Mouse (Mus musculus) heart, postnatal 14 days (tissue): Measurements from ENCODE around the gene Nomo1. TPM values are rescaled to one million over a fixed set of nuclear protein-coding genes. Genes with fewer than 3 reads are reported as not detected.

Experiments used
- DNase-seq, 2 experiments: peaks; one replicate each; pipeline ENCODE4 v3.0.0; 2021 to 2022
- intact Hi-C: fragments of 180-260 bp; cut with DNase I; formaldehyde crosslinking; loops from one replicate; pipeline ENCODE4 v1.15.1; 2025
- total RNA-seq, 2 experiments: library from RNA; stranded (reverse); gene quantifications; 2 replicates each; pipeline ENCODE4 v1.2.3; 2021

The Nomo1 gene
- total RNA-seq, 2 experiments from 2014 or later: 68.0 to 68.6 TPM

GRCm38 (mm10) chr7:46131266-46131665 is 97.8 kb downstream of the Nomo1 start:
- DNase-seq: no peak
- intact Hi-C loops: no loop called here

- intact Hi-C loops: no loop called here
- DNase-seq: no peak
Observed at GRCm38 (mm10) chr7:46131806-46132205, 98.3 kb downstream of the Nomo1 start.

- intact Hi-C loops: no loop called here
- DNase-seq: no peak
Observed at GRCm38 (mm10) chr7:46132229-46132628, 98.7 kb downstream of the Nomo1 start.

Other genes starting within 250 kb of the Nomo1 start
- gene Lmtk3, start 250.0 kb upstream of the Nomo1 start, total RNA-seq: under 1 TPM in 1 of 2 experiments, not detected in 1; 0.12 TPM
- gene Sult2b1, start 249.0 kb upstream of the Nomo1 start, total RNA-seq: not detected
- 10 to 100 TPM; 73.9 to 77.1 TPM for gene Cyth2, start 219.1 kb upstream of the Nomo1 start, total RNA-seq
- gene Kcnj14, start 208.9 kb upstream of the Nomo1 start, total RNA-seq: under 1 TPM; 0.74 to 1.00 TPM
- gene Grwd1, start 202.8 kb upstream of the Nomo1 start, total RNA-seq: 10 to 100 TPM in 1 of 2 experiments, 1 to 10 TPM in 1; 8.6 to 12.5 TPM
- gene Kdelr1, start 160.9 kb upstream of the Nomo1 start, total RNA-seq: 100 to 1,000 TPM; 103 to 109 TPM
- under 1 TPM; 0.34 to 0.41 TPM for gene Grin2d, start 155.3 kb upstream of the Nomo1 start, total RNA-seq
- gene Syngr4, start 137.0 kb upstream of the Nomo1 start, total RNA-seq: not detected
- gene Tmem143, start 136.8 kb upstream of the Nomo1 start, total RNA-seq: 10 to 100 TPM; 77.4 to 79.3 TPM
- 10 to 100 TPM; 25.7 to 32.4 TPM for gene Emp3, start 112.3 kb upstream of the Nomo1 start, total RNA-seq
- gene Ccdc114, start 109.6 kb upstream of the Nomo1 start, total RNA-seq: 1 to 10 TPM; 2.0 to 2.2 TPM
- under 1 TPM; 0.05 TPM for gene Abcc6, start 3.4 kb upstream of the Nomo1 start, total RNA-seq
- gene Kcnj11, start 67.1 kb downstream of the Nomo1 start, total RNA-seq: 10 to 100 TPM; 82.8 to 85.0 TPM
- gene Abcc8, start 146.3 kb downstream of the Nomo1 start, total RNA-seq: 10 to 100 TPM; 53.4 to 61.5 TPM
- 10 to 100 TPM; 10.7 to 12.8 TPM for gene Ush1c, start 204.8 kb downstream of the Nomo1 start, total RNA-seq
- not detected for gene Otog, start 207.3 kb downstream of the Nomo1 start, total RNA-seq